Mouse (Mus musculus) hindbrain, embryonic 12.5 days (tissue): Measurements from ENCODE around the gene Coro2b. TPM values are rescaled to one million over a fixed set of nuclear protein-coding genes. Genes with fewer than 3 reads are reported as not detected.

Source experiments
- ATAC-seq: fragments of 200-750 bp; cut with Nextera tagmentation; 2 replicates; pipeline ENCODE4 v1.8.0; 2017; ENCODE audit warnings: moderate TSS enrichment; ENCODE audit not compliant: low FRiP score
- H3K27ac ChIP-seq: fragments of 300-500 bp; sonication (generic); 2 replicates; pipeline ENCODE4 v1.5.1; 2016; ENCODE audit warnings: mild to moderate bottlenecking
- H3K27me3 ChIP-seq: fragments of 300-500 bp; sonication (generic); 2 replicates; pipeline ENCODE4 v1.6.1; 2016; ENCODE audit warnings: mild to moderate bottlenecking
- H3K36me3 ChIP-seq: fragments of 300-500 bp; sonication (generic); 2 replicates; pipeline ENCODE4 v1.6.1; 2016; ENCODE audit warnings: mild to moderate bottlenecking
- H3K4me1 ChIP-seq: fragments of 300-500 bp; sonication (generic); 2 replicates; pipeline ENCODE4 v1.6.1; 2016
- H3K4me2 ChIP-seq: fragments of 300-500 bp; sonication (generic); replicated peaks from 2 replicates; pipeline ENCODE4 v1.6.1; 2016; ENCODE audit warnings: mild to moderate bottlenecking
- H3K4me3 ChIP-seq: fragments of 300-500 bp; sonication (generic); 2 replicates; pipeline ENCODE4 v1.5.1; 2016; ENCODE audit warnings: mild to moderate bottlenecking
- H3K9ac ChIP-seq: fragments of 300-500 bp; sonication (generic); 2 replicates; pipeline ENCODE4 v1.6.1; 2016; ENCODE audit warnings: mild to moderate bottlenecking, moderate library complexity
- H3K9me3 ChIP-seq: fragments of 300-500 bp; sonication (generic); replicated peaks from 2 replicates; pipeline ENCODE4 v1.6.1; 2016; ENCODE audit warnings: mild to moderate bottlenecking
- WGBS: fragments of 180-500 bp; shearing (Covaris S2); methylation state at CpG from one replicate; pipeline ENCODE4 v1.1.7; 2016; 5-methylcytosine and 5-hydroxymethylcytosine counted together
- polyA plus RNA-seq: library from polyadenylated mRNA; unstranded; fragments of >200 nt; fragmentation: Nextera tagmentation; extraction: Ambion mirVana; gene quantifications from 2 replicates; pipeline ENCODE4 v1.2.1, GENCODE M21; 2016

Coro2b gene
- polyA plus RNA-seq, 1 experiment from 2014 or later, result 34.2 TPM

- Histone ChIP-seq H3K9ac (peak overlapping the region; percentile 96), H3K4me1 (peaks cover 74% of the 10 kb centered on the region), H3K4me2 (peak overlapping the region; percentile 79), H3K27me3 (no peaks in the 10 kb centered on the region), H3K9me3 (no peaks in the 10 kb centered on the region), H3K27ac (peak overlapping the region; percentile 96), H3K36me3 (no peaks in the 10 kb centered on the region), H3K4me3 (peak overlapping the region; percentile 67)
- WGBS, result under 1% methylated on average over 27 of the region's 29 CpGs
- peak; percentile 32 for ATAC-seq
These were observed 657 bp downstream of the Coro2b start for GRCm38 (mm10) chr9:62536119-62536654.

GRCm38 (mm10) chr9:62535566-62535965, 1.3 kb downstream of the Coro2b start:
- ATAC-seq, result no peak
- Histone ChIP-seq H3K4me3 (peak overlapping the region; percentile 67), H3K9ac (peak overlapping the region; percentile 96), H3K27me3 (no peaks in the 10 kb centered on the region), H3K27ac (peak overlapping the region; percentile 96), H3K4me1 (peaks cover 74% of the 10 kb centered on the region), H3K36me3 (no peaks in the 10 kb centered on the region), H3K4me2 (peak overlapping the region; percentile 79), H3K9me3 (no peaks in the 10 kb centered on the region)
- WGBS, result 71% methylated on average over 8 of the region's 8 CpGs

GRCm38 (mm10) chr9:62534691-62535090, 2.2 kb downstream of the Coro2b start:
- Histone ChIP-seq H3K36me3 (no peaks in the 10 kb centered on the region), H3K9me3 (no peaks in the 10 kb centered on the region), H3K4me1 (peaks cover 77% of the 10 kb centered on the region), H3K27me3 (no peaks in the 10 kb centered on the region), H3K4me2 (peak overlapping the region; percentile 79), H3K27ac (no peak overlapping the region), H3K9ac (no peak overlapping the region; the same call in 1 of the 2 replicates), H3K4me3 (0 out of 2 replicates have a peak overlapping the region, but pooled peaks have one; percentile 67)
- 91% methylated on average over 7 of the region's 7 CpGs for WGBS
- no peak for ATAC-seq

GRCm38 (mm10) chr9:62534158-62534557, 2.7 kb downstream of the Coro2b start:
- H3K4me1 ChIP-seq, result peaks cover 80% of the 10 kb centered on the region
- H3K36me3 ChIP-seq, result no peaks in the 10 kb centered on the region
- WGBS, result 73% methylated on average over 2 of the region's 2 CpGs
- no peak for ATAC-seq
- 0 out of 2 replicates have a peak overlapping the region, but pooled peaks have one; percentile 2 for H3K4me2 ChIP-seq
- H3K27ac ChIP-seq, result no peak overlapping the region
- H3K9me3 ChIP-seq, result no peaks in the 10 kb centered on the region
- H3K4me3 ChIP-seq, result no peak overlapping the region
- no peak overlapping the region for H3K9ac ChIP-seq
- no peaks in the 10 kb centered on the region for H3K27me3 ChIP-seq

- H3K9me3 ChIP-seq, result no peaks in the 10 kb centered on the region
- H3K27me3 ChIP-seq, result no peaks in the 10 kb centered on the region
- H3K4me1 ChIP-seq, result peaks cover 86% of the 10 kb centered on the region
- H3K4me2 ChIP-seq, result peak overlapping the region; percentile 25
- no peak overlapping the region for H3K4me3 ChIP-seq
- ATAC-seq, result no peak
- peak overlapping the region; percentile 95 for H3K27ac ChIP-seq
- no peaks in the 10 kb centered on the region for H3K36me3 ChIP-seq
- WGBS, result 39% methylated on average over 11 of the region's 11 CpGs
- no peak overlapping the region; the same call in 1 of the 2 replicates for H3K9ac ChIP-seq
These were observed 4.0 kb downstream of the Coro2b start for GRCm38 (mm10) chr9:62532876-62533275.

GRCm38 (mm10) chr9:62531459-62532275, 5.2 kb downstream of the Coro2b start:
- H3K4me3 ChIP-seq, result no peak overlapping the region
- H3K36me3 ChIP-seq, result no peaks in the 10 kb centered on the region
- 10% methylated on average over 12 of the region's 12 CpGs for WGBS
- H3K4me2 ChIP-seq, result peak overlapping the region; percentile 25
- H3K9me3 ChIP-seq, result no peaks in the 10 kb centered on the region
- H3K4me1 ChIP-seq, result peaks cover 89% of the 10 kb centered on the region
- peak; percentile 82 for ATAC-seq
- H3K9ac ChIP-seq, result peak overlapping the region; percentile 39; the same call in 1 of the 2 replicates
- peak overlapping the region; percentile 95 for H3K27ac ChIP-seq
- H3K27me3 ChIP-seq, result no peaks in the 10 kb centered on the region

- Histone ChIP-seq H3K27ac (no peak overlapping the region), H3K4me1 (peaks cover 92% of the 10 kb centered on the region), H3K27me3 (no peaks in the 10 kb centered on the region), H3K4me3 (no peak overlapping the region), H3K9me3 (no peaks in the 10 kb centered on the region), H3K4me2 (no peak overlapping the region), H3K9ac (no peak overlapping the region), H3K36me3 (no peaks in the 10 kb centered on the region)
- 86% methylated on average over 11 of the region's 11 CpGs for WGBS
- ATAC-seq, result no peak
These were observed 8.3 kb downstream of the Coro2b start for GRCm38 (mm10) chr9:62528527-62528926.

GRCm38 (mm10) chr9:62526858-62527257, 10.0 kb downstream of the Coro2b start:
- Histone ChIP-seq H3K27me3 (no peaks in the 10 kb centered on the region), H3K36me3 (no peaks in the 10 kb centered on the region), H3K4me1 (peaks cover 92% of the 10 kb centered on the region), H3K27ac (peak overlapping the region; percentile 57; the same call in 1 of the 2 replicates), H3K4me3 (no peak overlapping the region), H3K9me3 (no peaks in the 10 kb centered on the region), H3K9ac (no peak overlapping the region), H3K4me2 (no peak overlapping the region)
- WGBS, result 80% methylated on average over 8 of the region's 8 CpGs
- ATAC-seq, result no peak

- peaks cover 92% of the 10 kb centered on the region for H3K4me1 ChIP-seq
- H3K9me3 ChIP-seq, result no peaks in the 10 kb centered on the region
- H3K9ac ChIP-seq, result no peak overlapping the region
- peak overlapping the region; percentile 57; the same call in 1 of the 2 replicates for H3K27ac ChIP-seq
- no peak overlapping the region for H3K4me3 ChIP-seq
- H3K4me2 ChIP-seq, result no peak overlapping the region
- no peaks in the 10 kb centered on the region for H3K27me3 ChIP-seq
- no peaks in the 10 kb centered on the region for H3K36me3 ChIP-seq
- WGBS, result 32% methylated on average over 3 of the region's 3 CpGs
- ATAC-seq, result no peak; the same call in 1 of the 2 replicates
These were observed 10.4 kb downstream of the Coro2b start for GRCm38 (mm10) chr9:62526451-62526850.

GRCm38 (mm10) chr9:62524761-62525308, 12.0 kb downstream of the Coro2b start:
- Histone ChIP-seq H3K27me3 (no peaks in the 10 kb centered on the region), H3K36me3 (no peaks in the 10 kb centered on the region), H3K9ac (peak overlapping the region; percentile 1; the same call in 1 of the 2 replicates), H3K9me3 (no peaks in the 10 kb centered on the region), H3K4me2 (no peak overlapping the region), H3K4me3 (no peak overlapping the region), H3K27ac (peak overlapping the region; percentile 55; the same call in 1 of the 2 replicates), H3K4me1 (peaks cover 93% of the 10 kb centered on the region)
- no peak for ATAC-seq
- WGBS, result 55% methylated on average over 4 of the region's 4 CpGs

- H3K27ac ChIP-seq, result peak overlapping the region; percentile 75; the same call in 1 of the 2 replicates
- ATAC-seq, result no peak
These were observed 13.9 kb downstream of the Coro2b start for GRCm38 (mm10) chr9:62522791-62523471.

GRCm38 (mm10) chr9:62522211-62522610, 14.6 kb downstream of the Coro2b start:
- H3K27me3 ChIP-seq, result no peaks in the 10 kb centered on the region
- WGBS, result 45% methylated on average over 5 of the region's 5 CpGs
- H3K9ac ChIP-seq, result no peak overlapping the region

More at GRCm38 (mm10) chr9:62522791-62523471, 13.9 kb downstream of the Coro2b start:
- Histone ChIP-seq H3K9me3 (no peaks in the 10 kb centered on the region), H3K27me3 (no peaks in the 10 kb centered on the region), H3K4me1 (peaks cover 98% of the 10 kb centered on the region), H3K36me3 (no peaks in the 10 kb centered on the region), H3K4me3 (no peak overlapping the region), H3K9ac (no peak overlapping the region), H3K4me2 (no peak overlapping the region)
- 30% methylated on average over 15 of the region's 15 CpGs for WGBS

More at GRCm38 (mm10) chr9:62522211-62522610, 14.6 kb downstream of the Coro2b start:
- Histone ChIP-seq H3K27ac (peak overlapping the region; percentile 75), H3K4me2 (no peak overlapping the region), H3K36me3 (no peaks in the 10 kb centered on the region), H3K4me3 (no peak overlapping the region), H3K9me3 (no peaks in the 10 kb centered on the region), H3K4me1 (peaks cover 99% of the 10 kb centered on the region)
- no peak for ATAC-seq
